Mouse (Mus musculus) ES-E14 (cell line): ENCODE results near the gene Rsbn1l.

ENCODE experiments used
- MAFK ChIP-seq: IDR thresholded peaks from 2 replicates; pipeline ENCODE4 v1.6.1; 2014; ENCODE audit warnings: mild to moderate bottlenecking, low read depth, low read length, inconsistent platforms; ENCODE audit not compliant: insufficient read depth
- ZNF384 ChIP-seq: IDR thresholded peaks from 2 replicates; pipeline ENCODE4 v1.6.1; 2012; ENCODE audit warnings: low read depth, low read length, inconsistent platforms

GRCm38 (mm10) chr5:20951666-20952281, 4.4 kb downstream of the Rsbn1l start:
- no peak for TF ChIP-seq ZNF384
- no peak for TF ChIP-seq MAFK
